Mouse (Mus musculus): ENCODE results near the gene Gm49333.

Gene Gm49333

DNA sequence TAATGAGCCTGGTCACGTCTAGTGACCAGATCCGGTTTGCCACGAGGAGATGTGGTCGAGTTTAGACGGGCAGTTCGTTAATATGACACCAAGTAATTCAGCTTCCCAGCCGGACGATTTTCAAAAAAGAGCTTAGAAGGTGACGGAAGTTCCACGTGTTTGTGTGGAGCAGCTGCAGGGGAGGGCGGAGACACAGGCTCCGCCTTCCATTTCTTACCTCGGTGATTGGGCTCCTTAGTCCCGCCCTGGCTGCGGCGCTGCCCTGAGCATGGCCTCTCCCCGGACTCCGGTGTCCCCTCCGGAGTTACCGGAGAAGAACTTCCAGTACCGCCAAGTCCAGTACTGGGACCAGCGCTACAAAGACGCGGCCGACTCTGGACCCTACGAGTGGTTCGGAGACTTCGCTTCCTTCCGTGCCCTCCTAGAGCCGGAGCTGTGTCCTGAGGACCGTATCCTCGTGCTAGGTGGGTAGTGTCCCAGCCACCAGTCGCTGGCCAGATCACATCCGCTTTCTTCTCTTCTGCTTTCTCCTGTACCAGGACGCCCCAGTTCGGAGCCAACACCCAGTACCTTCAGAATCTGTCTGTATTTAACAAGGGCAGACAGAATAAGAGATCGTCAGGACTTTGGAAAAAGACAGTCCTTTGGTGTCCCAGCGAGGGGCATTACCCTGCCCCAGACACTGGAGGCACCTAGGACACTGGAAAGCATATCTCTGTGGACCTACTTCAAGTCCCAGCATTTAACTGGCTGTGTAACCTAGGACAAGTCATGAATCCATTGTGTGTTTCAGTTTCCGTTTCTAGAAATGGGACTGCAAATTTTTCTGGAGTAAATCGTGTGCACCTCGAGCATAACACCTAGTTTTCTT lies at the start of gene Gm49333, which contains the start of the genes Eef1akmt4 and Alg3:
Gene Gm49333 (plus strand): TSS at position 254 of the 871 bp plus-strand sequence.
Gene Eef1akmt4 (plus strand): TSS at position 237 of the 871 bp plus-strand sequence.
Gene Alg3 (minus strand): TSS at position 379 of the 871 bp plus-strand sequence.
- POLR2A ChIA-PET: interaction anchor here (0.6 to 4.3 kb wide), 89 partner anchors 8 to 1734 kb away, joined by 3 to 87 read pairs (median 5); partner anchors contain the start of genes Abcf3 (in 3 of the 4), Ap2m1 (in 3 of the 4), Camk2n2 (in 3 of the 4) and Eif2b5 (in 3 of the 4)

DNA sequence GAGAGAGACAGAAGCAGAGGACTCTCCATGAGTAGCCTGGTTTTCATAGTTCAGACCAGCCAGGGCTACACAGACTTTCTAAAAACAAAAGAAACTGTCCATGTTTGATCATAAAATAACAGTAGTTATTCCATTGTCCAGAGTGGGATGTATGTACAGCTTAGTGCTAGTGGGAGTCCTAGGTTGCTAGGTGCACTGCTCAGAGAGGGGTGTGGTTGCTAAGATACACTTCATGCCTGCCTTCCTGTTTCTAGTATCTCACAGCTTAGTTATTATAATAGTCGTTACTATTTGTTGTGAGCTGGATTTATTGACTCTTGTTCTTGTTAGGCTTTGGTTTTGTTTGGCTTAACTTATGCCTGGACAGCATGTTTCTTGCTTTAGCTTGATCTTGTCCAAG lies 46.3 kb upstream of the Gm49333 start:
- CTCF ChIA-PET: no interaction called here
- POLR2A ChIA-PET: interaction anchor here in 3 of 4 experiments (0.6 to 2.4 kb wide), 10 partner anchors 11 to 1451 kb away, joined by 3 to 8 read pairs (median 4); partner anchors contain the start of genes Abcf3 (in 1 of the 3), Alg3 (in 1 of the 3), Dvl3 (in 1 of the 3) and Eef1akmt4 (in 1 of the 3)

More for the DNA sequence above, at the start of gene Gm49333, which contains the start of the genes Eef1akmt4 and Alg3:
- CTCF ChIA-PET: interaction anchor here (0.6 to 1.5 kb wide), 9 partner anchors 9 to 859 kb away, joined by 3 to 7 read pairs (median 3); partner anchors contain the start of gene Camk2n2 (in 1 of the 4)

DNA sequence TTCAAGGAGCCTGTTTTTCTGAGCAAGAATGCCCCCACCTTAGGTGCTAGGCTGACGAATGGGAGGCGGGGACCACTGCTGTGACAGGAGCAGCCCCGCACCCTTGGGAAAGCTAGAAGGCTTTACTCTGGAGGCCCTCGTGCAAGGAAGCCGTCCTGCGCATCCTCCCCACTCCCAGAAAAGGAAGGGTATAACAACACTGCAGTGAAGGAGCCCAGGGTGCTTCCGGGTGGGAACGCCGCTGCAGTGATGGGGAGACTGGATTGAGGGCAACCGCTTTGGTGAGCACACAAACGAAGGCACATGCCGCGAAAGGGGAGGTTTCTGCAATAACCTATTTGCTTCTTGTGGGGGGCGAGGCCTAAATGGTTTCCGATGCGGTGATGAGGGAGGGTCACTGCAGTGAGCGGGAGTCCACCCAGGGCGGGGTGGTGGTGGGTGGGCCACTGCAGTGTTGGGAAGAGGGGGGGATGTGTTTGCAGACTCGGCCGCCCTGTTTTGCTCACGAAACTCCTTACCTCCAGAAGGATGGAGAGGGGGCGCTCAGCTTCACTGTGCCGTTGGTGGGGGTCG lies 22.0 kb upstream of the Gm49333 start, which contains the start of gene Vwa5b2:
Gene Vwa5b2 (plus strand): TSS at position 106 of the 573 bp plus-strand sequence.
- ChIA-PET CTCF (no interaction called here), POLR2A (interaction anchor here in 3 of 4 experiments (0.5 to 3.2 kb wide), 13 partner anchors 10 to 195 kb away, joined by 3 to 21 read pairs (median 6); partner anchors contain the start of genes Abcf3 (in 2 of the 3), Alg3 (in 2 of the 3), Eef1akmt4 (in 2 of the 3) and Gm49333 (in 2 of the 3))

DNA sequence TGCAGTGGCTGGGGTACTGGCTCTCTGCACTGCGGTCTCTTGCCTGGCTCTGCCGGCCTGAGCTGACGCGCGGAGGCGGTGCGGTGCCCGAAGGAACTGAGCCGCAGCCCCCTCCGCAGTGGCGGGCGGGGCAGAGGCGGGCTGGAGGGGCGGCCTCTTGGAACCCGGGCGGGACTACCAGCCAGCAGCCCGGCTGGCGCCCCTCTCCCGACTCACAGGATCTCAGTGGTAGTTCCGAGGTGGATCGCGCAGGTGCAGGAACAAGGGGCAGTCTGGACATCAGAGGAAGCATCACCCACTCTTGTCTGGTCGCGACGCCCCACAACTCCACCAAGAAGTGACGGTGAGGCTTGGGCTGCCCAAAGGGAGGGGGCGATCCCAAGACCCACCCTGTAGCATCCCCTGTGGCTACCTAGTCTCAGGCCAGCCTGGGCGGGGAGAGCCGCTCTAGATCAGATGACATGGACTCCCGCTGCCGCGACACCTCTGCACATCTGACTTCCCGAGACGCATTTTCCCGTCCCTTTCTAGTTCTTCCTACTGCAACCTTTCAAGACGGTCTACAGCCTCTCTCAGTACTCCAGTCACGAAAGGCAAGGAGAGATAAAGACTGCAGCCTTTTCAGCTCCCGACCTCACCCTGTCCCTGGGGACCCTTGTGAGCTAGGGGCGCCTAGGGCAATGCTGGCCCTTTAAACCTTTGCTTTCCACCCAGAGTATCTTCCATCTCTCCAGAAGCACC lies 21.3 kb upstream of the Gm49333 start:
- ChIA-PET POLR2A (interaction anchor here (0.5 to 3.2 kb wide), 21 partner anchors 9 to 195 kb away, joined by 3 to 21 read pairs (median 6); partner anchors contain the start of genes Alg3 (in 4 of the 4), Eef1akmt4 (in 4 of the 4), Gm49333 (in 4 of the 4) and Abcf3 (in 2 of the 4)), CTCF (interaction anchor here in 3 of 4 experiments (0.6 to 1.4 kb wide), 4 partner anchors 21 to 349 kb away, joined by 3 to 6 read pairs (median 3); partner anchors contain the start of genes Alg3 (in 1 of the 3), Eef1akmt4 (in 1 of the 3), Gm49333 (in 1 of the 3) and Map6d1 (in 1 of the 3))

DNA sequence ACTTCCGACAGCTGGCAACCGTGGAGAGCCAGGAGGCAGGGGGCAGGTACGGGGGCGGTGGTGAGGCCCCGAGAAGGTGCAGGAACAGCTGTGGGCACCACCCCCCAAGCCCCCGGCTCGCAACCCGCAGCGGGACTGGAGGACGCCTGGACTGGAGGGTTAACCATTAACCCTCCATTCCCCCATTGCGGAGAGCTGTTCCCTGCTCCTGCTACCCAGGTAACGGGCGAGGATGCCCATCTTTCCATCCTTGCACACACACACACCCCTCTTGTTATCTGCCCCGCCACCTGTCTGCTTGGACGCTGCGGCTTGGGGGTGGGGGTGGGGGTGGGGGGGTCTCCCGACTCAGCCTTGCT lies 20.8 kb upstream of the Gm49333 start:
- ChIA-PET POLR2A (interaction anchor here (1.0 to 3.2 kb wide), 19 partner anchors 11 to 92 kb away, joined by 3 to 21 read pairs (median 7); partner anchors contain the start of genes Alg3 (in 4 of the 4), Eef1akmt4 (in 4 of the 4), Gm49333 (in 4 of the 4) and Abcf3 (in 2 of the 4)), CTCF (interaction anchor here (0.6 to 1.4 kb wide), 5 partner anchors 21 to 350 kb away, joined by 3 to 6 read pairs (median 3); partner anchors contain the start of genes Alg3 (in 1 of the 4), Eef1akmt4 (in 1 of the 4), Gm49333 (in 1 of the 4) and Map6d1 (in 1 of the 4))

DNA sequence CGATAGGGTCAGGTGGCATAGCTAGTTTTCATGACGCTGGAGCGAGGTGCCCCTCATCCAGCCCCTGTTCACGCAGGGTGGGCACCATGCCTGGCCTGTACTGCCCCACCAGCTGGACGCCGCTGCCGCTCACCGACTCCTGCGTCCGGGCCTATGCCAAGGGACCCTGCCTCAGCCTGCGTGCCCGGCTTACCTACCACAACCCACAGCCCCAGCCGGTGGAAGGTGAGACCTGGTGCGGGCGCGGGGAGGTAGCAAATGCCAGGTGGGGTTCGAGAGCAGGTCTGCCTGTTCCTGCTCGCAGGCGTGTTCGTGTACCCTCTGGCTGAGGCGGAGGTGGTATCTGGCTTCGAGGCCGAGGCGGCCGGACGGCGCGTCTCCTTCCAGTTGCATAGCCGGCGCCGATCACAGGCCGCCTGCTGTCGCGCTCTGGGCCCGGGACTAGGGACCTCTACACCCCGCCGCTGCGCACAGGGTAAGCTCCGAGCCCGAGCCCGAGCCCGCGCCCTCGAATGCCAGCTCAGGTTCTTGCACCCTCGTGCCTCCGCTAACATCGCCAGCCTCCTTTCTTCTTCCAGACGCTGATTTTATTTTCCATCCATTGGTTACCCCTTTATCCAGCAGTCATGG lies 20.2 kb upstream of the Gm49333 start:
- CTCF ChIA-PET: interaction anchor here in 3 of 4 experiments (0.6 to 1.4 kb wide), 4 partner anchors 20 to 152 kb away, joined by 3 to 6 read pairs (median 4); partner anchors contain the start of genes Alg3 (in 1 of the 3), Eef1akmt4 (in 1 of the 3) and Gm49333 (in 1 of the 3)
- POLR2A ChIA-PET: interaction anchor here (0.6 to 3.2 kb wide), 25 partner anchors 10 to 132 kb away, joined by 3 to 21 read pairs (median 6); partner anchors contain the start of genes Alg3 (in 4 of the 4), Eef1akmt4 (in 4 of the 4), Gm49333 (in 4 of the 4) and Dvl3 (in 2 of the 4)

DNA sequence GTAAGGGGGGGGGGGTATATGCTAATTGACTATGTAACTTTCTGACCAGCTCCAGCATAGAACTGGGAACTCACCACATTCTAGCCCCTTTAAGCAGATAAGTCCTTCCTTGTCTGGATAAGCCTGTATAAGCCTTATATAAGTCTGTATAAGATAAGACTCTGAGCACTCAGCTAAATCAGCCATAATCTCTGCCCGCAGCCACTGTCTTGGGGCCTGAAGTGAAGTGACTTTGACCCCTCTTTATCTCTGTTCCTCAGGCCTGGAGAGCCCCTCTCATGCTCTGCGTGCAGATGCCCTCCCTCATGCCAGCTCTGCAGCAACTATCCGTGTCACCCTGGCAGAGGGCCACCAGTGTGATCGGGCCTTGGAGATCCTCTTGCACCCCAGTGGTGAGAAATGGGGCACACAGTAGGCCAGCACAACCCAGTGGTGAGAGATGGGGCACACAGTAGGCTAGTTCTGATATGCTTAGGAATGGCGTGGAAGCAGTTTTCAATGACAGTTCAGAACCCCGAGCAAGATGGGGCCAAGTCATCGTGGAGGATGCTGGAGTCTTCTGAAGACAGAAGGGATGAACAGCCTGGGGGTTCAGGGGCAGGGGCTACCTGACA lies 16.2 kb upstream of the Gm49333 start:
- ChIA-PET CTCF (interaction anchor here in 2 of 4 experiments (0.5 to 0.8 kb wide), 2 partner anchors 48 to 57 kb away, joined by 3 read pairs; no protein-coding TSS in a partner anchor), POLR2A (interaction anchor here in 2 of 4 experiments (1.0 to 1.6 kb wide), 5 partner anchors 9 to 98 kb away, joined by 3 to 4 read pairs (median 3); no protein-coding TSS in a partner anchor)

DNA sequence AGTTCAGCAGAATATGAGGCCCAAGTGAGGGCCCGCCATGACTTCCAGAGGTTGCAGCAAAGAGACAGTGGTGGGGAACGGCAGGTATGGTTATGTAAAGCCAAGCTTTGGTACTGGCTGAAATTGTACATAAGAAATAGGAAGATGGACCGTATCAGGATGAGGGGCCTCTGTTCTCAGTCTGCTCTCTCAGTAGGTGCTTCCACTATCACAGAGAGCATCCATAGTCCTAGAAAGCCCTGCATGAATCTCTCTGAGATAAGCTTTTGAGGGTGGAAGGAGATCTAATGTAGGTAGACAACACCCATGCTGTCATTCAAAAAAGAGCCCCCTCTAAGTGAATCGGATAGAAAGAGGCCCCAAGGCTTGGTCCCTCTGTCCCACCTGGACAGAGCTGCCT lies 15.7 kb upstream of the Gm49333 start:
- ChIA-PET CTCF (interaction anchor here in 1 of 4 experiments (0.5 kb wide), 1 partner anchor 47 kb away, joined by 3 read pairs; no protein-coding TSS in a partner anchor), POLR2A (interaction anchor here in 2 of 4 experiments (0.7 to 1.3 kb wide), 7 partner anchors 9 to 99 kb away, joined by 3 to 5 read pairs (median 3); partner anchors contain the start of genes Eef1akmt4 (in 1 of the 2) and Gm49333 (in 1 of the 2))

DNA sequence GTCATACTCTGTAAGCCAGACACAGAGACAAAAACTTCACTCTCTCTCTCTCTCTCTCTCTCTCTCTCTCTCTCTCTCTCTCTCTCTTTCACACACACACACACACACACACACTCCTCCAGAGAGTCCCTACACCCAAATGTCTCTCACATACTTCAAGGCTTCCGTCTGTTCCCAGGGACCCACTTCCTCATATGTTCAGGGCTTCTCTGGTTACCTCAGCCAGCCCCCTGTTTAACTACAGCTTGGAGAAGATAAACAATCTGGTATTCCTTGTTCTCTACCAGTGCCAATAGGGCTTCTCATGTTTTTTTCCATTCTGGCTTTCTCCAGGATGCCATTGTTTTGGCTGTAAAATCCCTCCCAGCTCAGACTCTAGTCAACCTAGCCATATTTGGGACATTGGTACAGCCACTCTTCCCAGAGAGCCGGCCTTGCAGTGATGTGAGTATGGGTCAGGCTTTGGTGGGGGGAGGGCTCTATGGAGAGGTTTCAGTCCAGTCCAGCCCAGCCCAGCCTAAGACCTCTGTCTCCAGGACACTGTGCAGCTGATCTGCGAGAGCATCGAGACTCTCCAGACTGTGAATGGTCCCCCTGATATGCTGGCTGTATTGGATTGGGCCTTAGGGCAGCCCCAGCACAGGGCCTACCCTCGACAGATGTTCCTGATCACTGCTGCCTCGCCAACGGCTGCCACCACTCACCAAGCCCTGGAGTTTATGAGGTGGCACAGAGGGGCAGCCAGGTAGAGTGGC lies 14.5 kb upstream of the Gm49333 start:
- CTCF ChIA-PET: interaction anchor here in 1 of 4 experiments (0.6 kb wide), 1 partner anchor 48 kb away, joined by 3 read pairs; no protein-coding TSS in a partner anchor
- POLR2A ChIA-PET: interaction anchor here in 3 of 4 experiments (0.7 to 1.7 kb wide), 8 partner anchors 8 to 100 kb away, joined by 3 to 6 read pairs (median 4); partner anchors contain the start of genes Eef1akmt4 (in 2 of the 3), Gm49333 (in 2 of the 3), Alg3 (in 1 of the 3) and Dvl3 (in 1 of the 3)

DNA sequence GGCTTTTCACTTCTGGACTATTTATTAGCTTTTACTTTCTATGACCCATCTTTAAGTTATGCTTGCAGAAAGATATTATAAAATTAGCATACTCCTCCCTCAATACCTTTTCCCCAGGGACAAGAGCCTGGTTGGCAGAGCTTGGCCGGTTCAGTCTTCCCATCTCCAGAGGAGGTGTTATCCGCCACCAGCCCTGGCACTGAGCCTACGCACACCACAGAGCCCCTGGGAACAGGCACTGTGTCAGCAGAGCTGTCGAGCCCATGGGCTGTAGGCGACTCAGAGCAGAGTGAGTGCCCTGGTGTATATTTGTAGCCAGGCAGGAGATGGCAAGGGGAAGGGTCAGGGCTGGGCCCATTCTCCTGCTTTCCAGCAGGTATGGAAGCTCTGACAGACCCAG lies 10.9 kb upstream of the Gm49333 start:
- ChIA-PET CTCF (no interaction called here), POLR2A (interaction anchor here in 3 of 4 experiments (0.7 to 5.1 kb wide), 10 partner anchors 9 to 91 kb away, joined by 3 to 42 read pairs (median 4); partner anchors contain the start of genes Alg3 (in 1 of the 3), Ap2m1 (in 1 of the 3), Eef1akmt4 (in 1 of the 3) and Gm49333 (in 1 of the 3))

DNA sequence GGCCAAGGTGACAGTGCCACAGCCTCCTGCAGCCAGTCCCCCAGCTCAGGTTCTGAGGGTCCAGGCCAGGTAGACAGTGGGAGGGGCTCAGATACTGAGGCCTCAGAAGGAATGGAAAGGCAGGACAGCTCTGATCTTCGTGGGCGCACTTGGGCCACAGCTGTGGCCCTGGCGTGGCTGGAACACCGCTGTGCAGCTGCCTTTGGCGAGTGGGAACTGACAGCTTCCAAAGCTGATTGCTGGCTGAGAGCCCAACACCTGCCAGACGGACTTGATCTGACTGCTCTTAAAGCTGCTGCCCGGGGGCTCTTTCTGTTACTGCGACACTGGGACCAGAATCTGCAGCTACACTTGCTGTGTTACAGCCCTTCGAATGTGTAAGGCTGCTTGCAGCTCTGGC lies 6.7 kb upstream of the Gm49333 start:
- POLR2A ChIA-PET: interaction anchor here in 3 of 4 experiments (0.6 to 3.5 kb wide), 11 partner anchors 8 to 146 kb away, joined by 3 to 19 read pairs (median 4); partner anchors contain the start of genes Camk2n2 (in 2 of the 3) and Ap2m1 (in 1 of the 3)

DNA sequence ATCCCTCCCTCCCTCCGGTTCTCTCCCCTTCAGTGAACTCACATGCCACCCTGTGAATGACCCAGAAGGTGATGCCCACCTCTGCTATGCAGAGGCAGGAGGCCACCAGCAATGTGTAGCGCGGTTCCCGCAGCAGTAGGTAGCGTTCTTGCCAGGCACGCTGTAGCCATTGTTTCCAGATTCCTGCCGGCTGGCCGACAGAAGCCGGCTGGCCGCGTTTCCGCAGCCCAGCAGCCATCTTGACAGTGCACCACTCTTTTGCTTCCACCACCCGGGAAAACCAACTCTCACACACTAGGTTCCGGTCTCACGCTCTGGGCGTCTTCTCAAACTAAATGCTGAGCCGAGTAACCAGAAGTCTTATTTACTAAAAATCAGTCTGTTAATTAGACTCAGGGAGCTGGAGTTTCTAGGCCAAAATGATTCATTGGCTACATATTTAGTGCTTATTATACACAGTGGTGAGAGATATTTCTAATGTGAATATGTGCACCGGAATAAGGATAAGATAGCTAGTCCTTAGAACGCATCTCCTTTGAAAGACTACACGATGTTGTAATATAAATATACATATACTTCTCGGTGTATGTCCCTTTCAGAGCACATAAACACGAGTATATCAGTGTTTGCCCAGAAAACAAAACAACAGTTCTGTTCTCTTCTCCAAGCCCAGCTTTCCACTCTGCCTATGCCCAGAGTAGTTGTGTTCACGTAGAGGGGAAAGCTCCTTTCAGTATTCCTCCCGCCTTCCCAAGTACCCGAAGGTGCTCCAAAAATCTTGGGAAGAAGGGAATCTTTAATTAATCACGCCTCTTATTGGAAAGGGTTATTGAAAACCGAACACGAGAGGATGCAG lies 681 bp upstream of the Gm49333 start:
- ChIA-PET CTCF (interaction anchor here (0.6 to 1.5 kb wide), 8 partner anchors 10 to 860 kb away, joined by 3 to 7 read pairs (median 3); partner anchors contain the start of gene Camk2n2 (in 1 of the 4)), POLR2A (interaction anchor here (0.5 to 4.3 kb wide), 93 partner anchors 7 to 1733 kb away, joined by 3 to 87 read pairs (median 4); partner anchors contain the start of genes Camk2n2 (in 4 of the 4), Abcf3 (in 3 of the 4), Ap2m1 (in 3 of the 4) and Eif2b5 (in 3 of the 4))

More for the DNA sequence above, 6.7 kb upstream of the Gm49333 start:
- CTCF ChIA-PET: no interaction called here

DNA sequence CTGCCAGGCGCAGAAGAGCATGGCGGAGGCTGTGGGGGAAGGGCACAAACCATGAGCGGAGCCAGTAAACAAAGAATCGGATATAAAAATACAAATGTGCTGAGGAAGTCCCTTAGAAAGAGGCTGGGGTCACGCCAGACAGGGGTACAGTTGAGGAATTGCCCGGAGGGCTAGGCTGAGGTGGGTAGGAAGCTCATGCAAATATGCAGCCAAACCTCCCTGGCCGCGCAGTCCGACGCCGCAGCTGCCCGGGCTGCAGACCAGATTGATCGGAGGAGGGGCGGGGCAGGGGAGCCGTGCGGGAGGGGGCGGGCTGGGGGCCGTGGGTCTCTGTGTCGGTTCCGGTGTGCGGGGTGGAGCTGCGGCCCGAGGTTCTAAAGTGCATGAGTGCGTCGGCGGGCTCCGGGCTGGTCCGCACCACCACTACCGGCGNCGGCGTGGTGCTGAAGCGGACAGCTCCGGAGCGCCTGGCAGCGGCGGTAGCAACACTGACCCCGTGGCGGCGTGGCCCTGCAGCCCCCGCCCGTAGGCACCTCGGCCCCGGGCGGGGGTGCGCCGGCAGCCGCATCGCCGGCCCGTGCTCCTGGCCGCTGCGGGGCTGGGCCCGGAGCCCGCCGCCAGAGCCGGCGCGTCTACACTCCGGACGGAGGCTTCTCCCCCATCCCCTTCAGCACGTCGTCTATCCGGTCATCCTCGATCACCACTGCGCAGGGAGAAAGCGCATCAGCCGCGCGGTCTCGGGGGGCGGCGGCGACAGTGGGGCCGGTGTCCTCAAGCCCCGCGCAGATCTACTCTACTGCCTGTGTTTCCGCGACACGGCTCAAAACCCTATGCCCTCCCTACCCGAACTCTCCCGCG lies 8.4 kb downstream of the Gm49333 start:
- ChIA-PET CTCF (interaction anchor here in 2 of 4 experiments (0.9 to 1.1 kb wide), 2 partner anchors 123 to 142 kb away, joined by 3 read pairs; no protein-coding TSS in a partner anchor), POLR2A (interaction anchor here in 3 of 4 experiments (0.6 to 5.8 kb wide), 37 partner anchors 8 to 719 kb away, joined by 3 to 87 read pairs (median 5); partner anchors contain the start of genes Alg3 (in 3 of the 3), Eef1akmt4 (in 3 of the 3), Gm49333 (in 3 of the 3) and Dvl3 (in 2 of the 3))

All from embryonic stem cell, embryonic (primary cell).